Mouse (Mus musculus) hindbrain, embryonic 13.5 days (tissue): ENCODE data around the gene Itpr3. TPM values are rescaled to one million over a fixed set of nuclear protein-coding genes. Genes with fewer than 3 reads are reported as not detected.

Source experiments
- ATAC-seq: fragments of 200-750 bp; cut with Nextera tagmentation; 2 replicates; pipeline ENCODE4 v1.8.0; 2017; ENCODE audit warnings: moderate TSS enrichment; ENCODE audit not compliant: low FRiP score
- H3K27ac ChIP-seq: fragments of 300-500 bp; sonication (generic); 2 replicates; pipeline ENCODE4 v1.5.1; 2015; ENCODE audit warnings: inconsistent platforms, mild to moderate bottlenecking, moderate library complexity
- H3K27me3 ChIP-seq: fragments of 300-500 bp; sonication (generic); 2 replicates; pipeline ENCODE4 v1.6.1; 2015; ENCODE audit warnings: mild to moderate bottlenecking, inconsistent platforms
- H3K36me3 ChIP-seq: fragments of 300-500 bp; sonication (generic); 2 replicates; pipeline ENCODE4 v1.6.1; 2015; ENCODE audit warnings: mild to moderate bottlenecking, inconsistent platforms
- H3K4me1 ChIP-seq: fragments of 300-500 bp; sonication (generic); replicated peaks from 2 replicates; pipeline ENCODE4 v1.6.1; 2015; ENCODE audit warnings: inconsistent platforms
- H3K4me2 ChIP-seq: fragments of 300-500 bp; sonication (generic); 2 replicates; pipeline ENCODE4 v1.6.1; 2015; ENCODE audit warnings: inconsistent platforms, mild to moderate bottlenecking, moderate library complexity
- H3K4me3 ChIP-seq: fragments of 300-500 bp; sonication (generic); 2 replicates; pipeline ENCODE4 v1.5.1; 2015; ENCODE audit warnings: mild to moderate bottlenecking, inconsistent platforms
- H3K9ac ChIP-seq: fragments of 300-500 bp; sonication (generic); 2 replicates; pipeline ENCODE4 v1.6.1; 2015; ENCODE audit warnings: mild to moderate bottlenecking, inconsistent platforms
- H3K9me3 ChIP-seq: fragments of 300-500 bp; sonication (generic); 2 replicates; pipeline ENCODE4 v1.6.1; 2016; ENCODE audit warnings: inconsistent platforms
- WGBS: fragments of 180-500 bp; shearing (Covaris S2); methylation state at CpG from one replicate; pipeline ENCODE4 v1.1.7; 2015; 5-methylcytosine and 5-hydroxymethylcytosine counted together
- microRNA-seq: library from miRNA; unstranded; fragments of <30 nt; microRNA quantifications from one replicate; pipeline ENCODE4, GENCODE M21; 2016
- polyA plus RNA-seq: library from polyadenylated mRNA; unstranded; fragments of >200 nt; fragmentation: Nextera tagmentation; extraction: Ambion mirVana; gene quantifications from 2 replicates; pipeline ENCODE4 v1.2.1, GENCODE M21; 2015

Gene Itpr3
- polyA plus RNA-seq, 1 experiment from 2014 or later, result 1.1 TPM

GRCm38 (mm10) chr17:27158439-27158838 is 101.3 kb downstream of the Itpr3 start:
- no peak overlapping the region for H3K4me3 ChIP-seq

GRCm38 (mm10) chr17:27159169-27159568 is 102.1 kb downstream of the Itpr3 start:
- Histone ChIP-seq H3K9me3 (no peaks in the 10 kb centered on the region), H3K9ac (no peak overlapping the region), H3K4me3 (no peak overlapping the region), H3K27me3 (peaks cover 6% of the 10 kb centered on the region; the same call in 1 of the 2 replicates), H3K4me1 (peaks cover 24% of the 10 kb centered on the region), H3K27ac (no peak overlapping the region), H3K36me3 (no peaks in the 10 kb centered on the region), H3K4me2 (no peak overlapping the region)
- ATAC-seq, result no peak
- WGBS, result 78% methylated on average over 7 of the region's 7 CpGs

More at GRCm38 (mm10) chr17:27158439-27158838, 101.3 kb downstream of the Itpr3 start:
- Histone ChIP-seq H3K9me3 (no peaks in the 10 kb centered on the region), H3K9ac (no peak overlapping the region; the same call in 1 of the 2 replicates), H3K4me1 (peaks cover 26% of the 10 kb centered on the region), H3K36me3 (no peaks in the 10 kb centered on the region), H3K4me2 (no peak overlapping the region), H3K27ac (no peak overlapping the region), H3K27me3 (peaks cover 7% of the 10 kb centered on the region; the same call in 1 of the 2 replicates)
- 87% methylated on average over 6 of the region's 6 CpGs for WGBS
- no peak for ATAC-seq

DNA sequence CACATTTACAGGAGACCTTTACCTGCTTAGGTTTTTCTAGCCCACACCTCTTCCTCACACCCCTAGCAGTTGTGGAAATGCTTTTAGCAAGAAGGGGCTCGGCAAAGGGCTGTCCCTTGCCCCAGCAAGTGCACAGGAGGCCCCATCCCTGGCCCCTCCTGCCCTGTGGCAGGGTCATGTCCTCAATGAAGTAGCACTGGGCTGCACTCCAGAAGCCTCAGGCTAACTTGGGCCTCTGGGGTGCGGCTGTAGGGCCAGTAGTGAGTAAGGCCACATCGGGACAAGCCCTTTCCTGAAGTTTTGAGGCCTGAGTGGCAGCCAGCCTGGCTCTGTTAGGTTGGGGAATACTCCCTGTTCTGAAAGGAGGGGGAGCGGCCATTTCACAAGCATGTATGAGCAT is 103.8 kb downstream of the Itpr3 start:
- Histone ChIP-seq H3K4me2 (no peak overlapping the region), H3K4me3 (no peak overlapping the region), H3K4me1 (peaks cover 14% of the 10 kb centered on the region), H3K27me3 (no peaks in the 10 kb centered on the region; the same call in 1 of the 2 replicates), H3K27ac (no peak overlapping the region), H3K9ac (no peak overlapping the region), H3K9me3 (no peaks in the 10 kb centered on the region), H3K36me3 (no peaks in the 10 kb centered on the region)
- no peak for ATAC-seq
- 84% methylated on average over 4 of the region's 4 CpGs for WGBS

DNA sequence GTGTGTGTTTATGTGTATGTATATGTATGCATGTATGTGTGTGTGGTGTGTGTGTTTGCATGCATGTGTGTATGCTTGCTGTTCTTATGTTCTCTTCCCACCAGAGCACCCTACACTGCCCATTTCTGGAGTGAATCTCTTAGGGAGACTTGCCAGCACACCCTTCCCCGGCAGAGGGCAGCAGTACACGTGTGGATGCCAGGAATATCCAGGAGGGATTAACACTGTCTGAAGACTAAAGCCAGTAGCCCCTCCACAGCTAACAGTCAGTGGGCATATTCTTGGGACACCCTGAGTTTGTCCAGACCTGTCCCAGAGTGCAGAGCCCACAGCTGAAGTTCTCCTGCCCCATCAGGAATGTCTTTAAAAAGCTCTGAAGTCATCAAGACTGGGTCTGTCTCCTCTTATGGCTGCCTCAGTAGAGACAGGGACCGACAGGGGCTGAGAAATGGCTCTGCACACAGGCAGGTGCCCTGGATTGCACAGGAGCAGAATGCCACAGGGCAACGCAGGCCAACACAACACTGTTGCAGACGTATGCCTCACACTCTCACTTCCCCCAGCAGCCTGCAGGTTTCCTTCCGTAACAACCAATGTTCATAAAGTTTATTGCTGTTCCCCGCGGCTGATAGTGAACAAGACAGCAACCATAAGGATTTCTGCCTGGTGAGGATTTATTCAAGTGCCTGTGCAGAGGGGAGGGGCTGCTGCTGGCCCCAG is 108.1 kb downstream of the Itpr3 start:
- Histone ChIP-seq H3K4me2 (no peak overlapping the region), H3K27ac (no peak overlapping the region), H3K36me3 (no peaks in the 10 kb centered on the region), H3K4me1 (peaks cover 15% of the 10 kb centered on the region), H3K9me3 (no peaks in the 10 kb centered on the region), H3K4me3 (no peak overlapping the region), H3K9ac (no peak overlapping the region), H3K27me3 (no peaks in the 10 kb centered on the region)
- ATAC-seq, result no peak
- WGBS, result 76% methylated on average over 8 of the region's 8 CpGs

- Histone ChIP-seq H3K4me1 (peaks cover 15% of the 10 kb centered on the region), H3K4me3 (no peak overlapping the region), H3K4me2 (no peak overlapping the region), H3K9me3 (no peaks in the 10 kb centered on the region), H3K36me3 (no peaks in the 10 kb centered on the region), H3K27me3 (no peaks in the 10 kb centered on the region), H3K9ac (no peak overlapping the region), H3K27ac (no peak overlapping the region)
- ATAC-seq, result no peak
- 72% methylated on average over 6 of the region's 6 CpGs for WGBS
Measured at GRCm38 (mm10) chr17:27166901-27167300, 109.8 kb downstream of the Itpr3 start.

DNA sequence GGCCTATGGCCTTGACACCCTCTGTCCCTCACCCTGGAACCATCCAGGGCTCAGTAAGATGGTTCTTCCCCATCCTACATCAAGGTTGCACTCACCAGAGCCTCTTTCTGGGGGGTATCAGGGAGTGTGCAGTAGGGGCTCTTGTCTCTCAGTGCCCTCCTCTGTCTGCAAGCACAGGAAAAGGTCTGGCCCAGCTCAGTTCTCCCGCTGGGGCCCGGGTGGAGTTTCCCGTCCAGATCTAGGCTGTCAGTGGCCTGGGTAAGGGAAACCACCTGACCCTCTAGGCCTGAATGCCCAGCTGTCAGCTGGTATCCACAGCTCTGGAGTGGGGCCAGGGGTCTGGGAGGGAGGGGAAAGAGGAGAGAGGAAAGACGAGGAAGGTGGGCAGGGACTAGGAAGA is 110.4 kb downstream of the Itpr3 start, which contains the start of gene Ip6k3:
Ip6k3 (minus strand) TSS at position 251 of the 400 bp plus-strand sequence.
- Histone ChIP-seq H3K4me3 (no peak within 1 kb of the TSS), H3K4me2 (no peak within 1 kb of the TSS), H3K4me1 (peaks cover 15% of the 10 kb centered on the region), H3K27me3 (no peaks in the 10 kb centered on the region), H3K36me3 (no peaks in the 10 kb centered on the region), H3K27ac (no peak within 1 kb of the TSS), H3K9me3 (no peaks in the 10 kb centered on the region), H3K9ac (no peak within 1 kb of the TSS)
- 60% methylated on average over 4 of the region's 4 CpGs for WGBS
- ATAC-seq, result no peak

- Histone ChIP-seq H3K9ac (no peak overlapping the region), H3K9me3 (no peaks in the 10 kb centered on the region), H3K4me3 (no peak overlapping the region), H3K36me3 (no peaks in the 10 kb centered on the region), H3K4me1 (peaks cover 7% of the 10 kb centered on the region; the same call in 1 of the 2 replicates), H3K27me3 (no peaks in the 10 kb centered on the region), H3K27ac (no peak overlapping the region), H3K4me2 (no peak overlapping the region)
- no peak for ATAC-seq
- 94% methylated on average over 4 of the region's 4 CpGs for WGBS
Measured at GRCm38 (mm10) chr17:27168569-27168968, 111.5 kb downstream of the Itpr3 start.

GRCm38 (mm10) chr17:27169952-27170695 is 113.0 kb downstream of the Itpr3 start:
- Histone ChIP-seq H3K27ac (no peak overlapping the region), H3K4me2 (no peak overlapping the region), H3K27me3 (no peaks in the 10 kb centered on the region), H3K36me3 (no peaks in the 10 kb centered on the region), H3K4me1 (peaks cover 5% of the 10 kb centered on the region), H3K4me3 (no peak overlapping the region), H3K9ac (no peak overlapping the region), H3K9me3 (no peaks in the 10 kb centered on the region)
- 80% methylated on average over 11 of the region's 11 CpGs for WGBS
- no peak for ATAC-seq

GRCm38 (mm10) chr17:27171121-27171520 is 114.0 kb downstream of the Itpr3 start:
- H3K27me3 ChIP-seq, result no peaks in the 10 kb centered on the region
- H3K4me1 ChIP-seq, result peaks cover 15% of the 10 kb centered on the region
- H3K36me3 ChIP-seq, result no peaks in the 10 kb centered on the region
- H3K4me3 ChIP-seq, result no peak overlapping the region
- no peak overlapping the region for H3K4me2 ChIP-seq
- no peak for ATAC-seq
- no peak overlapping the region for H3K27ac ChIP-seq
- no peak overlapping the region for H3K9ac ChIP-seq
- WGBS, result 78% methylated on average over 5 of the region's 5 CpGs
- H3K9me3 ChIP-seq, result no peaks in the 10 kb centered on the region

Small RNAs within 50 kb of the gene (microRNA-seq; reads per million reads assigned to microRNA genes)
- not detected for gene Mir7677

Other genes with a start within 250 kb of the Itpr3 start
- 0.39 and 0.67 TPM in 2 replicates for gene Nkx2-5, start 212.3 kb upstream of the Itpr3 start, polyA plus RNA-seq
- gene Kifc5b, start 140.2 kb upstream of the Itpr3 start, polyA plus RNA-seq, result 3.6 and 4.5 TPM in 2 replicates
- gene Phf1, start 124.3 kb upstream of the Itpr3 start, polyA plus RNA-seq, result 17.9 and 19.2 TPM in 2 replicates
- 133 and 148 TPM in 2 replicates for gene Cuta, start 117.7 kb upstream of the Itpr3 start, polyA plus RNA-seq
- gene Syngap1, start 116.1 kb upstream of the Itpr3 start, polyA plus RNA-seq, result 4.6 and 5.9 TPM in 2 replicates
- 17.8 and 18.0 TPM in 2 replicates for gene Zbtb9, start 84.1 kb upstream of the Itpr3 start, polyA plus RNA-seq
- 2.5 and 3.1 TPM in 2 replicates for gene Bak1, start 28.3 kb upstream of the Itpr3 start, polyA plus RNA-seq
- 335 and 349 TPM in 2 replicates for gene Uqcc2, start 76.6 kb downstream of the Itpr3 start, polyA plus RNA-seq
- 0.45 and 0.58 TPM in 2 replicates for gene Ip6k3, start 110.5 kb downstream of the Itpr3 start, polyA plus RNA-seq
- 19.0 and 19.9 TPM in 2 replicates for gene Lemd2, start 147.2 kb downstream of the Itpr3 start, polyA plus RNA-seq